Mouse (Mus musculus) MEL (cell line): Measurements from ENCODE around the gene Rxra.

Source experiments
- CTCF ChIP-seq, 3 experiments: IDR thresholded peaks in 2 of 3; conservative IDR thresholded peaks in 1 of 3; 2 replicates each; pipeline ENCODE4 v1.5.1; 2011 to 2012; ENCODE audit warnings: low read length in 3 of 3, low read depth in 2 of 3, mild to moderate bottlenecking in 2 of 3, improper control_type of control experiment in 1 of 3, inconsistent platforms in 1 of 3, mixed read lengths in 1 of 3, moderate library complexity in 1 of 3; ENCODE audit not compliant: control insufficient read depth in 1 of 3, insufficient read depth in 1 of 3, poor library complexity in 1 of 3, severe bottlenecking in 1 of 3
- POLR2A ChIP-seq, 2 experiments: IDR thresholded peaks; 2 replicates each; pipeline ENCODE4 v1.6.1; 2011 to 2012; ENCODE audit warnings: low read length in 2 of 2, mild to moderate bottlenecking in 2 of 2, control low read depth in 1 of 2, improper control_type of control experiment in 1 of 2, low read depth in 1 of 2, moderate library complexity in 1 of 2; ENCODE audit not compliant: control insufficient read depth in 1 of 2, insufficient read depth in 1 of 2, poor library complexity in 1 of 2

GRCm38 (mm10) chr2:27676106-27676477, at the start of gene Rxra:
- TF ChIP-seq CTCF (IDR thresholded peaks at IDR 0.05 in 2 of 3, conservative IDR thresholded peaks at IDR 0.05 in 1 of 3; ENCODE audit: control insufficient read depth in 1 of 3, insufficient read depth in 1 of 3, low read depth in 2 of 3, low read length in 3 of 3, poor library complexity in 1 of 3, severe bottlenecking in 1 of 3) (no peak), POLR2A (IDR thresholded peaks at IDR 0.05; ENCODE audit: control insufficient read depth in 1 of 2, insufficient read depth in 1 of 2, low read depth in 1 of 2, low read length in 2 of 2, poor library complexity in 1 of 2) (no peak)
